Comparison of ENCODE assay signal across 11 mouse cellular contexts in the genomic region with DNA sequence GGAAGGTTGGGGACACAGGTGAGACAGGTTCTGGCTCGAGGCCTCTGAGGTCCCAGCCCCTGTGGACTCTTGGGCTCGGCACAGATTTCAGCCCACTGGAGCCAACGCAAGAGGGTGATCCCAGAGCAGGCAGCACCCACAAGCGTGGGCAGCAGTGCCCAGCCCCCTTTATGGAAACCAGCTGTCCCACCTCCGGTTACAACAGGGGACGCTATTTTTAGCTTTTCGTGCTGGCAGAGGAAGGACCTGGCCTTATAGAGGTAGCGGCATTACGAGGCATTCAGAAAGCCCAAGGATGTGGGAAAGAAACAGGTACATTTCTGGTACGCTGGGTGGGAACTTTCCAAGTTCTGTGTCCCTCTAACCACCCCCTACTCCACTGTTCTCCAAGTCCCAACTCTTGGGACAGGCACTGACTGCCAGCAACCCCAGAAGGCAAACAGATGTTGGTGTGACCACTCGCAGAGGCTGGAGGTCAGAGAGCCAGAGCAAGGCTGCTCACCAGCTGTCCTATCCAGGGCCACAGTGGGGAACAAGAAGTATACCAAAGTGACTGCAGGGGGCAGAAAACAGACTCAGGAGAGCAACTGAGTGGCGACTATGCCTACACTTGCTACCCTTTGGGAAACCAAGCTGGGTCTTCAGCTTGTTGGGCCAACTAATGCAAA.
A peak's percentile ranks its signal among the peaks of the same experiment; 100 is the strongest.
DNase-seq lines count a peak whose midpoint lies in the region; ATAC-seq and TF ChIP-seq lines count a peak whose summit lies in the region.
"Had no signal": no experiment of that assay in that cellular context is flagged by ENCODE, and none has a peak within 500 bp of the region (broad histone marks: within the 10 kb centered on the region; RNA-seq: fewer than 3 reads in every experiment).

No protein-coding gene starts in this region.

- peak; percentile 10 for TF ChIP-seq CTCF in left cerebral cortex, adult 2 months (IDR thresholded peaks at IDR 0.05)

- H3K27me3 ChIP-seq in limb, embryonic 12.5 days = peaks cover 2% of the 10 kb centered on the region; the same call in 1 of the 2 replicates
- H3K27me3 ChIP-seq: neural tube, embryonic 12.5 days had no signal

- peaks cover 25% of the 10 kb centered on the region for H3K36me3 ChIP-seq in limb, embryonic 12.5 days

- DNase-seq in left cerebral cortex, adult 2 months (ENCODE audit: extremely low spot score in 1 of 2, low spot score in 2 of 2) = no peak
- no peak for DNase-seq in left cerebral cortex, adult 18-20 months (ENCODE audit: low spot score in 2 of 2)
- DNase-seq in embryo, embryonic 10 days (ENCODE audit: low spot score) = peak; percentile 77
- peak; percentile 58 to 63 for DNase-seq in heart, adult 18-20 months
- DNase-seq in right cerebral cortex, postnatal 10 days (ENCODE audit: low spot score in 2 of 2) = no peak
- DNase-seq in spleen, postnatal 4 days (ENCODE audit: low spot score in 2 of 2) = no peak

- no peak overlapping the region for H3K4me2 ChIP-seq in limb, embryonic 12.5 days
- H3K4me2 ChIP-seq: neural tube, embryonic 12.5 days had no signal

- intact Hi-C loops in left cerebral cortex, adult 2 months (cut with DNase I) = no loop called here

- no peaks in the 10 kb centered on the region for H3K9me3 ChIP-seq in limb, embryonic 12.5 days
- H3K9me3 ChIP-seq: neural tube, embryonic 12.5 days had no signal

- H3K4me3 ChIP-seq in left cerebral cortex, adult 2 months = no peak overlapping the region
- no peak overlapping the region for H3K4me3 ChIP-seq in limb, embryonic 12.5 days (replicated peaks)
- H3K4me3 ChIP-seq: erythroblast, embryonic 14.5 days; neural tube, embryonic 12.5 days had no signal

- ATAC-seq in limb, embryonic 12.5 days (ENCODE audit: insufficient number of reproducible peaks, insufficient read depth, low FRiP score, low TSS enrichment, low read depth) = 0 out of 2 replicates have a peak, but pooled peaks have one; percentile 34
- no peak for ATAC-seq in CD4-positive, CD25-positive, alpha-beta regulatory T cell, adult 4 months
- ATAC-seq: hindbrain, postnatal 0 days had no signal

- peaks cover 40% of the 10 kb centered on the region for H3K4me1 ChIP-seq in limb, embryonic 12.5 days (replicated peaks)
- H3K4me1 ChIP-seq: neural tube, embryonic 12.5 days had no signal

- no peak overlapping the region for H3K9ac ChIP-seq in limb, embryonic 12.5 days (replicated peaks)
- H3K9ac ChIP-seq: neural tube, embryonic 12.5 days had no signal

- no peak overlapping the region for H3K27ac ChIP-seq in left cerebral cortex, adult 2 months
- H3K27ac ChIP-seq in limb, embryonic 12.5 days = peak overlapping the region; percentile 41; the same call in 1 of the 2 replicates
- H3K27ac ChIP-seq: hindbrain, postnatal 0 days; neural tube, embryonic 12.5 days had no signal

- 40% methylated on average over 12 of the region's 12 CpGs for WGBS in limb, embryonic 12.5 days

Comparison
In these comparisons a context has a peak if more than half of its experiments do, and no peak if none do; other contexts are left out.
1. DNase-seq: peak in embryo, embryonic 10 days (single experiment) and heart, adult 18-20 months (2 of 2); none in left cerebral cortex, adult 2 months (0 of 2), left cerebral cortex, adult 18-20 months (0 of 2), right cerebral cortex, postnatal 10 days (0 of 2) and spleen, postnatal 4 days (0 of 2).